Mouse (Mus musculus) T-helper 1 cell (primary cell): Measurements from ENCODE around the gene Col9a1.

Experiments used
- in situ Hi-C: fragments of 300-600 bp; cut with MboI, MseI; formaldehyde crosslinking; loops from one replicate; pipeline ENCODE4 v1.15.1; 2025; ENCODE audit warnings: high pct_unique_total_duplicates

Gene Col9a1

GRCm38 (mm10) chr1:24294979-24295942 lies 117.9 kb downstream of the Col9a1 start:
- in situ Hi-C loops: no loop called here

- in situ Hi-C loops: no loop called here
Observed at GRCm38 (mm10) chr1:24300700-24301099, 123.3 kb downstream of the Col9a1 start.
